Mouse (Mus musculus) neutrophil, adult 5-6 weeks (primary cell): ENCODE measurements around the gene Cdk12. TPM values are rescaled to one million over a fixed set of nuclear protein-coding genes. Genes with fewer than 3 reads are reported as not detected.
A peak's percentile ranks its signal among the peaks of the same experiment; 100 is the strongest.

ENCODE experiments used
- ATAC-seq: fragments of 151-379, 151-347 bp; 2 replicates; pipeline ENCODE4 v1.8.0; 2017; ENCODE audit warnings: mild to moderate bottlenecking, moderate TSS enrichment; ENCODE audit not compliant: insufficient number of reproducible peaks, poor library complexity, low FRiP score, severe bottlenecking; ENCODE audit errors: extremely low read depth
- total RNA-seq: library from RNA; stranded (forward); fragments of 200-1000 nt; gene quantifications from 2 replicates; pipeline ENCODE4 v1.2.3, GENCODE M21; 2017

Gene Cdk12
- total RNA-seq, 1 experiment from 2014 or later = 140 TPM

- no peak for ATAC-seq
Measured at GRCm38 (mm10) chr11:98244415-98244814, 41.6 kb downstream of the Cdk12 start.

DNA sequence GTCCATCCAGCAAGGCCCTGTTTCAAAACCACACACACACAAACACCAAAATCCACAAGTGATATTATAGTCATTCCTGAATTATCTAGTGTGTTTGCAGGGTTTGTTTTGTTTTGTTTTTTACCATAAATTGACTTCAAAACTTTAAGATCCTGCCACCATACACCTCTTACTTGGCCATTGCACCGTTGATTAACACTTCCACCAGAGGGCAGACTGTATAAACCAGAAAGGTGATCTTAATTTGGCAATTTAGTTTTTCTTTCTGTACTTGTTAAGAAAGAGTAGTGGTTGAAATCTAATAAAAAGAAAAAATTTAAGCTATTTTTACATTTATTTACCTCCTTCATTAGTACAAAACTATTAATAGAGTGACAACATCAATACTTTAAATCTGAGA is 44.5 kb downstream of the Cdk12 start:
- ATAC-seq = no peak

DNA sequence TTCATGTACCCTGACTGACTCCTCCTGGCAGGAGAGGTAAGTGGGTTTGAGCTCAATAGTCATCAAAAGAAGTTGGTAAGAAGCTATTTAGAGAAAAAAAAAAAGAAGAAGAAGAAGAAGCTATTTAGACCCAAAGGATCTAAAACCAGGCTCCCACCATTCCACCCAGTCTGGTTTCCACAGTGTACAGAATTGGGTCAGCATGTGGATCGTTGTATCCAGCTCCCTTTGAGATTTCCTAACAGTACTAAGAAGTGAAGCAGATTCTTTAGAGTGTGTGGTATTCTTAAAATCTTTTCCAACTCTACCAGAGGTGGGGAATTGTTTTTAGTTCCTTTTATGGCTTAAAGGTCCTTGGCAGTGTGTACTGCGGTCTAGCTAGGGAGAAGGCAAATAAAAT is 50.9 kb downstream of the Cdk12 start:
- no peak for ATAC-seq

DNA sequence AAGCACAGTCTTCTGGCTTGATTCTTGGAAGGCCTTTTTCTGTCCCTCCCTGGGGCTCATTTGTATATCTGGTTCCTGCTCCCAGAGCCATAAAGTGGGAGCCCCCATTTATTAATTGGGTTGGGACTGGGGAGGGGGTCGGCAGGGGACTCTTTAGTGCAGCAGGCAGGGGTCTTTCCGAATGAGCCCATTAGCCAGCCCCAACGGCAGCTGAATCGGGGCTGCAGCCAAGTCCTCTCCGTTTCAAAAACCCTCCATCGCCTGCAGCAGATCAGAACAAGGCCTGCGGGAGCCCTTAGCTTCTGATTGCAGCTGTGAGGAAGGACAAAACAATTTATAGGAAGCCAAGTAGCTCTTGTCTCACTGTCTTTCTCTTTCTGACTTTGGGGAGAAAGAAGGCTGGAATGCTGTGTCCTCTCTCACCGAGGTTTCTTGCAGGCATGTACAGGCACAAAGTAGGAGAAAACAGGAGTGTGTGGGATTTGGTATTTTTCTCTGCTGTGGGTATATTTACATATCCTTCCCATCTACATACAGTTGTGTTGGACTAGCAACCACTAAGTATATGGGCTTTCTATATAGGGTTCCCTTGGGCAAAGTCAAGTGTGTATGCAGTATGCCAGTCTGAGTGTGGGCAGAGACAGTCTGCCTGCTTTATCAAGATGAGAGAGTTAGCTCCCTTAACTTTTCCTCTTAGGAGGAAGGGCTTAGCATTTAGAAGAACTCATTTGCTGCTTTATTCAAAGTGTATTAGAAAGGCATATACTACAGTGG is 58.0 kb downstream of the Cdk12 start:
- ATAC-seq = no peak

DNA sequence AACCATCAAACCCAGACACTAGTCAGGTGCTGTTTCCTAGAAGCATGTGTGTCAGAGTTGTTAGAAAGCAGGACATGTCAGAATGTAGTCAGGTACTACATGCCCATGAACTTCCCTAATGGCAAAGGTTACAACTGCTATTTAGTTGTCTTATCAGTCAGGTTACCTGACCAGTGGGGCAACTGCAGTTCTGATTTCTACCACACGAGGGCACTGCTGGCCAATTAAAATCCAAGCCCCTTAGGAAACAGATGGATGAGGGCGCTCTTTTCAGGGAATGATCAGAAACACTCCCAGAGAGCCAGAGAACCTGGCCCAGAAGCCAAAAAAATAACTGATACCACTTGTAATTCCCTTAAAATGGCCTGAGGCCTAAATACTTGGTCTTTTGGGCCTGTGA is 62.2 kb downstream of the Cdk12 start:
- 0 out of 2 replicates have a peak, but pooled peaks have one; percentile 19 for ATAC-seq

GRCm38 (mm10) chr11:98265891-98266290 is 63.0 kb downstream of the Cdk12 start:
- ATAC-seq = no peak

- no peak for ATAC-seq
Measured at GRCm38 (mm10) chr11:98266699-98267402, 64.0 kb downstream of the Cdk12 start.

- ATAC-seq = no peak
Measured at GRCm38 (mm10) chr11:98270066-98270465, 67.2 kb downstream of the Cdk12 start.

DNA sequence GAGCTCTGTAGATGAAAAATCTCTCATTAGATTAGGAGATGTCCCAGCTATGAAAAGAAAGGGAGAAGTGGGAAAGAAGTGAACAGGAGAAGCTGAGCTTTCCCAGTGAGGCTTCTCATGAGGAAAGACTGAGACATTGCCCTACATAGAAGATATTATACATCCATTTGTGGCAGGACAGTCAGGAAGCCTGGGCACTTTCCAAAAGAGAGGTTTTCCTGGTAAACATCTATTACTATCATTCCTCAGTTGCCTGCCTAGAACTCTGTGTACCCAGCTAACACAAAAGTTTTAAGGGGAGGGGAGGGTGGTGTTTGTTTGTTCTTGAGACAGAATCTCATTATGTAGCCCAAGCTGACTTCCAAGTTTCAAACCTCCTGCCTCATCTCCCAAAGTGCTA is 67.6 kb downstream of the Cdk12 start:
- no peak for ATAC-seq

DNA sequence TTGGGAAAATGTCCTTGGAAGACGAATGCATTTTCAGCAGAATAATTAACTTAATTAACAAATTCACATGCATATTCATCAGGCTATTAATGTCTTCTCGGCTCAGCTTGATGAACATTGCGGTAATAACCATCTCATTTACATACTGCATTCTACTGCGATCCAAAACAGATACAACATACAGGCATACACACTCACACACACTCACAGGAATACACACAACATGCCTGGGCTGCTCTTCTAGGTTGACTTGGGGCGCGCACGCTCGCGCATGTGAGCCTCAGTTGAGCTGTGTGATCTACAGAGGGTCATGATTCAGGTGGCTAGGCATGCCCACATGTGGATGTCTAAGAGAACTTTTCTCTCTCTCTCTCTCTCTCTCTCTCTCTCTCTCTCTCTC is 80.9 kb downstream of the Cdk12 start:
- ATAC-seq = no peak

- no peak for ATAC-seq
Measured at GRCm38 (mm10) chr11:98284230-98284629, 81.4 kb downstream of the Cdk12 start.

DNA sequence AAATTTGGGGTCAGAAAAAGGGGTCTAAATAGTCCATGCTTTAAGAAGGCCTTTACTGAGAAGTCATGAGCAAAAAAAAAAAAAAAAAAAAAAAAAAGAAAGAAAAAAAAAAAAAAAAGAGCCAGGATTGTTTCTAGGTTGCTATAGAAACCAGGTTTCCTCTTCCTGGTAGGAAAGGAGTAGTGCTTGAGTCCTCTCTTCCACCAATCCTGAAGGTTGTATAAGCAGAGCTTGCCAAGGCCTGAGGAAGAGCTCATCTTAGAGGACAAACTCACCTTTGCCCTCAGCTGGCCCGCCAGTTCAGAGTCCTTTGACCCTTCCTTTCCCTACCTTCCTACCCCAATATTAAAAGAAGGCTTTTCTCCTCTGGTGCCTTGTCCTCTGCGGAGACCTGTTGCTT is 82.5 kb downstream of the Cdk12 start:
- no peak for ATAC-seq

DNA sequence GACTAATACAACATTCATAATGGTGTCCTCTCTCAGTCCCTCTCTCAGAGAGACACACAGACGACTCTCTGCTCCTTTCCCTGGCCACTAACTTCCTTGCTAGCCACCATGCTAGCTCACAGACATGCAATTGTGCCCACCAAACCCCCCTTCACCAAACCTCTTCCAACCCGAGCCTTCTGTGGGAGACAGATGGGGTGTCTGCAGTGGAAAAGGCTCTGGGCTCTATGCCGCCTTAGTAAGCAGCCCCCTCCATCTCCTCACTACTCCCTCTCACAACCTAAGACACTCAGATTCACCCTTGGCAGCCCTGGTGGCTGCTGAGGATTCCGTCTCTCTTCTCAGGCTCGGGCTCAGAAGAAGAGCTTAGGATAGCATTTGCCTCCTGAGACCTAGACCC is 84.7 kb downstream of the Cdk12 start:
- no peak for ATAC-seq

- no peak for ATAC-seq
Measured at GRCm38 (mm10) chr11:98287961-98288360, 85.1 kb downstream of the Cdk12 start.

- no peak for ATAC-seq
Measured at GRCm38 (mm10) chr11:98289873-98290272, 87.0 kb downstream of the Cdk12 start.

- no peak for ATAC-seq
Measured at GRCm38 (mm10) chr11:98290906-98291305, 88.0 kb downstream of the Cdk12 start.

- ATAC-seq = no peak
Measured at GRCm38 (mm10) chr11:98293070-98293469, 90.2 kb downstream of the Cdk12 start.

GRCm38 (mm10) chr11:98294188-98295012 is 91.5 kb downstream of the Cdk12 start:
- no peak for ATAC-seq

DNA sequence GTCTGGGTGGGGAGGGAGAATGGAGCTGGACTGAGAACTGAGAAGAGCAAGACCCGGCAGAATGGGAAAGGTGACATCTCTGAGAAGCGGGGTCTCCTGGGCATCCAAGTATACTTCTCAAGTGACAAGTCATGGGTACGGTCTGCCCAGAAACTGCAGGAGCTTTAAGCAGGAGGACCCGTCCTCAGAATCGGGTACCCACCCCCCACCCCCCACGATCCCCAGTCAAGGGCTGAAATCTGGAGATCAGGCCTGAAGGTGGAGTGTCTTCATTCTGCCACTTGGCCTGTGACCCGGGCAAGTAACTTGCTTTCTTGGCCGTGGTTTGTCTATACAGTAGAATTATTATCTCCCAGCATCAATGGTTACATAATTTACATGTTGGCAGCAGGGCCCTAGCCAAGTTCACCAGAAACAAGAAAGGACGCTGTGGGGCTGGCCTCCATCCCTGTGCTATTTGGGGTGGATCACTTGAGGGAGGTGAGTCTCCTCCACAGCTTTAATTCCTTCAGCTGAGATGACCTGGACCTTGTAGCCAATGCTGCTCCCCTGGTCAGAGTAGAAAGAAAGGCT is 92.2 kb downstream of the Cdk12 start:
- ATAC-seq = no peak
